Mouse (Mus musculus) spleen, postnatal 4 days (tissue): ENCODE measurements around the gene Scamp3.

Experiments
- DNase-seq, 2 experiments: peaks; one replicate each; pipeline ENCODE4 v3.0.0; 2022; ENCODE audit warnings: low spot score in 2 of 2

Gene Scamp3

DNA sequence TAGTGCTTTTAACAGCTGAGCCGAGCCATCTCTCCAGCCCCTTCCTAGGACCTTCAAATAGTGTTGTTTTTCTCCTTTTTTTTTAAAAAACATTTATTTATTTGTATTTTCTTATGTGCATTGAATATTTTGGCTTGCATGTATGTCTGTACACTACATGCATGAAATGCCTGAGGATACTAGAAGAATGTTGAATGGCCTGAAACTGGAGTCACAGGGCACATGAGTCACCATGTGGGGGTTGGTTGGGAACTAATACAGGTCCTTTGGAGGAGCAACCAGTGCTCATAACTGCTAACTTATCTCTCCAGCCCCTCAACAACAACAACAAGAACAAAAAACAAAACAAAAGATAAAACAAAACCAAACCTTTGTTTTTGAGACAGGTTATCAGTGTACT, 14.2 kb upstream of the Scamp3 start:
- DNase-seq = no peak

DNA sequence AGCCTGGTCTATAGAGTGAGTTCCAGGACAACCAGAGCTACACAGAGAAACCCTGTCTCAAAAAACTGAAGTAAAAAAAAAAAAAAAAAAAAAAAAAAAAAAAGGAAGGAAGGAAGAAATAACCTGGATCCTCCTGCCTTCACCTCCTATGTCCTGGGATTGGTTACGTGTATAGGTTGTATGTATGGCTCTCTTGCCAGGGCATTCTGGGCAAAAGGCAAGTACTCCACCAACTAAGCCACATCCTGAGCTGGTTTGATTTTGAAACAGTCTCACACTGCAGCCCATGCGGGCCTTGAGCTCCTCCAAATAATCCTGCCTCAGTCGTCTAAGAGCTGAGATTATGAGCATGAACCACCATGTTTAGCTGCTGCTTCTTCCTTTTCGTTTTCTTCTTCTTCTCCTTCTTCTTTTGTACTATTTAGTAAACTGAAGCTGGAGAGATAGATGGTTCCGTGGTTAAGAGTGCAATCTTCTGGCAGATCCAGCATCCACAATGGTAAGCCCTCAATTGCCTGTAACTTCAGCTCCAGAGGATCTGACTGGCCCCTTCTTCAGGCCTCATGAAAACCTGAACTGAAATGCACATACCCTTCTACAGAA, 13.5 kb upstream of the Scamp3 start:
- no peak for DNase-seq

GRCm38 (mm10) chr3:89164506-89165267, 12.6 kb upstream of the Scamp3 start, which contains the start of gene Clk2:
Gene Clk2 (plus strand): TSS chr3:89164795.
- DNase-seq = peak; percentile 95 to 96

DNA sequence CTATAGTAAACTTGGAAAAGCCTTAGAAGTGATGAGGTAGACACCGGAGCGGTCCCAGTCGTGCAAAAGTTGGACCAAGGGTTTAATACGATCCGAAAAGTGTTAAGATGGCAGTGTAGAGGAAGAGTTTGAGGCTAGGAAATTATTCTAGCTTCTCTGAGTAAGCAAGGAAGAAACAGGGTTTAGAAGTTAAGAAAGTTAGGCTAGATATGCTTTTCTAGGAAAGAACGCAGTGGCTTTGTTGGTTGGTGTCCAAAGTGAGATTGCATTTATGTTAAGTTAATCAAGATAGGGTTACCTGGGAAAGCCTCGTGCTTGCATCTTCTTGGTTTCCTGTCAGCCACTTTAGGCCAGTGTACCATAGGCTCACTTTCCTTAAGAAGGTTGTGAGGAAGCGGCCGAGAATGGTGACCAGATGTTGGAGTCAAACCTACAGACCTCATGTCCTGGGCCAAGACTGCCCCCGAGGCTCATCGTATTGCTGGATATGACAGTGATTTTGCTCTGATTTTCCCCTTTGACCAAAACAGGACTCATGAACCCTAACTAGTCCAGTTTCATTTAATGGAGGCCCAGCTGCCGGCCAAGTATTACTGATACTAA, 11.9 kb upstream of the Scamp3 start:
- no peak for DNase-seq

DNA sequence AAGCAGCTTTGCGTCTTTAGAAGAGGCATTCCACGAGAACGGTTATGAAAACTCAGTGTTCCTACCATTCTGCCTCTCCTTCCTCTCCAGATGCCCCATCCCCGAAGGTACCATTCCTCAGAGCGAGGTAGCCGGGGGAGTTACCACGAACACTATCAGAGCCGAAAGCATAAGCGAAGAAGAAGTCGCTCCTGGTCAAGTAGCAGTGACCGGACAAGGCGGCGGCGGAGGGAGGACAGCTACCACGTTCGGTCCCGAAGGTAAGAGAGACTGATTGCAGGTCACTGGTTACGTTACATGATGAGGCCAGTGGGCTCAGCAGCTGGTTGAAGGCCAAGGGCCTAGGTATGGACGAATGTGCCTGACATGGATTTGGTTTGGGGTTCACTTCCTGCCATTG, 10.3 kb upstream of the Scamp3 start:
- no peak for DNase-seq

DNA sequence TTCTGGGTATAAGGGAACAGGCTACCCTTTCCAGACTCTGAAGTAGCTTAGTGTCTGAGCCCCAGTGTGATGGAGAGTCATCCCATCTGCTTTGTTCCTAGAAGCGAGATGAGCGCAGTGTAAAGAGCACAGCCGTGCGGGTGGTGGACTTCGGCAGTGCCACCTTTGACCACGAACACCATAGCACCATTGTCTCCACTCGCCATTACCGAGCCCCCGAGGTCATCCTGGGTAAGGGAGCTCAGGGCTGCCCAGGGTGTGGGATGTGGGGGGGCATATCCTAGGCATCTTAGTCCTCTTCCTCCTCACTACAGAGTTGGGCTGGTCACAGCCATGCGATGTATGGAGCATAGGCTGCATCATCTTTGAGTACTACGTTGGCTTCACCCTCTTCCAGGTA, 2.4 kb upstream of the Scamp3 start:
- DNase-seq = peak in 1 of 2 experiments; percentile 57

DNA sequence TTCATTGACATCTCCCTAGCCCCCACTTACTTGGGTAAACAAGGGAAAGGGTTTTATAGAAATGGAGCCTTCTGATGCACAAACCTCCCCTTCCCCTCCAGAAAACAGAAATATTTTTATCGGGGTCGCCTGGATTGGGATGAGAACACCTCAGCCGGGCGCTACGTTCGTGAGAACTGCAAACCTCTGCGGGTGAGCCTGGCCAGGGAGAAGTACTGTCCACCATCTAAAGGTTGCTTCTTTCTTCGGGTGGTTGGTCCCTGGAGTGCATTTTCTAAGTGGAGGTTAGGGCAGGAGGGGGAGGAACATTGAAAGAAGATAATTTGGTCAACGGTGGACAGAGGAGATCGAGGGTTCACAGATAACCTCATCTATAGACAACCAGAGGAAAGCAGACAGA, 1.7 kb upstream of the Scamp3 start:
- DNase-seq = peak in 1 of 2 experiments; percentile 57

DNA sequence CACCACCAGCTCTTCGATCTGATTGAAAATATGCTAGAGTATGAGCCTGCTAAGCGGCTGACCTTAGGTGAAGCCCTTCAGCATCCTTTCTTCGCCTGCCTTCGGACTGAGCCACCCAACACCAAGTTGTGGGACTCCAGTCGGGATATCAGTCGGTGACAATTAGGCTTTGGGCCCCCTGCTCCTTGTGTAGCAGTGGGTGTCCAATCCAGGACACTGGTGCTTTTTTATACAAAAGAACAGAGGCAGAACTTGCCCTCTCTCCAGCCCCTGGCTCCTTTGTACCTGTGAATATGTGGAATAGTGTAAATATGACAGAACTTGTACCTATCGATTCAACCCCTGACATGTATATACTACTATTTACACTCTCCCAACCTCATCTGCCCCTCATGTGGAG, 852 bp upstream of the Scamp3 start:
- DNase-seq = no peak

- DNase-seq = no peak
Observed at GRCm38 (mm10) chr3:89178107-89178385, 773 bp downstream of the Scamp3 start.

- DNase-seq = no peak
Observed at GRCm38 (mm10) chr3:89179056-89179455, 1.8 kb downstream of the Scamp3 start.

DNA sequence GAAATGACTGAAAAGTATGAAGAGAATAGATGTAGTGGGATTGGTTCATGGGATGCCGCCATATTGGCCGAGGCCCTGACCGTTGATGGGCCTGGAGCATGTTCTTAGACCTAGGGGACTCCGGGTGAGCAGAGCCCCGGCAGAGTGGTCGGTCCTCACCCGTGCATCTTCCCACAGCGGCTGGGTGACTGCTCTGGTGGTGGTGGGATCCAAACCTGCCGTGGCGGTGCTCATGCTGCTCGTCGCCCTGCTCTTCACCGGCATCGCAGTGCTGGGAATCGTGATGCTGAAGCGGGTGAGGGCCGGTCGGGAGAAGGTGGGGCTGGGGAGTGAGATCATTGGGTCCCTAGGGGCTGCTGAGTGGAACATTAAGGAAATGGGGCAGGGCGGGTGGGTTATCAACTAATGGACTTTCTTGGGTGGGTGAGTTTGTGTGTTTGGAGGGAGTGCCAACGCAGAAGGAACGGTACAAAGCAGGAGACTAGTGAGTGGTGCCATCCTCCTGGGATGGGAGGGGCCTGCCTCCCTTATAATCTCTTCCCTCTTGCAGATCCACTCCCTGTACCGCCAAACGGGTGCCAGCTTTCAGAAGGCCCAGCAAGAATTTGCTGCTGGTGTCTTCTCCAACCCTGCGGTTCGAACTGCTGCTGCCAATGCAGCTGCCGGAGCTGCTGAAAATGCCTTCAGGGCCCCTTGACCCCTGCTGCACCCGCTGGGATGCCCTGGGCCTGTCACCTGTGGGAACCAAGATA, 4.7 kb downstream of the Scamp3 start:
- DNase-seq = peak in 1 of 2 experiments; percentile 62

GRCm38 (mm10) chr3:89182531-89183057, 5.3 kb downstream of the Scamp3 start:
- DNase-seq = no peak

GRCm38 (mm10) chr3:89183058-89183958, 6.0 kb downstream of the Scamp3 start, which contains the start of gene Fam189b:
Gene Fam189b (plus strand): TSS chr3:89183143.
- DNase-seq = peak; percentile 67 to 75

DNA sequence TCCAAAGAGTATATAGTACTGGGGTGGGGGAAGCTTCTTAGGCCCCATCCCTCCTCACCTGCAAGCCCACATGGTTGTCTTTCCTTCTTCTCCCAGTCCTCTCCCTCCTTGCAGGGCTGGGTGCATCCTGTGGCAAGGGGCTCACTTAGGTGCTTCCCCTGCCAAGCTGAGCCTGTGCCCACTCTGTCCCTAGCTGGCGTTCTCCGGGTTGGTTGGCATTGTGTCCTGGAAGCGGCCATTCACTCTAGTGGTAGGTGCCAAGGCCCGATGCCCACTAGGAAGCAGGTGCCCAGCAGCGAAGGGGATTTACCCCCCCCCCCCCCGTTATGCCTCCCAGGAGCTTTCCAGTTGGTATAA, 6.7 kb downstream of the Scamp3 start:
- no peak for DNase-seq

DNA sequence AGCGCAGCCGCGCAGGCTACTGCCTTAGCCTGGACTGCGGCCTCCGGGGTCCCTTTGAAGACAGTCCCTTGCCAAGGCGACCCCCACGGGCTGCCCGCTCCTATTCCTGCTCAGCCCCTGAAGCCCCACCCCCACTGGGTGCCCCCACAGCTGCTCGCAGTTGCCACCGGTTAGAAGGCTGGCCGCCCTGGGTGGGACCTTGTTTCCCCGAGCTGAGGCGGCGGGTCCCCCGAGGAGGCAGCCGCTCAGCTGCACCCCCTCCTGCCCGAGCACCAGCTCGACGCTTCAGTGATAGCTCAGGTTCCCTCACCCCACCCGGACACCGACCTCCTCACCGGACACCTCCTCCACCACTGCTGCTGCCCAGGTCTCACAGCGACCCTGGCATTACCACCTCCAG, 9.9 kb downstream of the Scamp3 start:
- peak in 1 of 2 experiments; percentile 74 for DNase-seq

DNA sequence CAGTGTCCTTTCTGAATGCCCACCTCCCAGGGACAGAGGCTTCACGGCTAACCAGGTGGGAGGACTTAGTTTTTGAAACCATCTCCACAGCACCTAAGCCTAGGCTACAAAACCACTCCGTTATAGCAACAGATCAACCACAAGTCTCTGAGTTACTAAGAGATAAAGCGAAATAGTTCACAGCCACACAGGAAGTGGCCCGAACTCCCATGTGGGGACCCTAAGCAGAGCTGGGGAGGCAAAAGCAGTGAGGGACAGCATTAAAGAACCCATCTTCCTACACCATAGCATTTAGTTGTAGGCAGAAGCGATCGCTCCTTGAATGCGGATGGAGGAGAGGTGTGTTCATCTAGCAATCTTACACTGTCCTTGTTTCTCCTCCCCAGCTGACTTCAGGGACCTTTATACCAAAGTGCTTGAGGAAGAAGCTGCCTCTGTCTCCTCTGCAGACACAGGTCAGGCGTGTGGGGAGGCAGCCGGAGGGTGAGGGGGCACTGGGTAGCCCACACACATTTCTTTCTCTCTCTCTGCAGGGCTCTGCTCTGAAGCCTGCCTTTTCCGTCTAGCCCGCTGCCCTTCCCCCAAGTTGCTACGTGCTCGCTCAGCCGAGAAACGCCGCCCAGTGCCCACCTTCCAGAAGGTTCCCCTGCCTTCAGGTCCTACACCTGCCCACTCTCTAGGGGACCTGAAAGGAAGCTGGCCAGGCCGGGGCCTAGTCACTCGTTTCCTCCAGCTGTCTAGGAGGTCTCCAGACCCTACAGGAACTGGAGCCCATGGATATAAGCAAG, 10.6 kb downstream of the Scamp3 start:
- DNase-seq = no peak

DNA sequence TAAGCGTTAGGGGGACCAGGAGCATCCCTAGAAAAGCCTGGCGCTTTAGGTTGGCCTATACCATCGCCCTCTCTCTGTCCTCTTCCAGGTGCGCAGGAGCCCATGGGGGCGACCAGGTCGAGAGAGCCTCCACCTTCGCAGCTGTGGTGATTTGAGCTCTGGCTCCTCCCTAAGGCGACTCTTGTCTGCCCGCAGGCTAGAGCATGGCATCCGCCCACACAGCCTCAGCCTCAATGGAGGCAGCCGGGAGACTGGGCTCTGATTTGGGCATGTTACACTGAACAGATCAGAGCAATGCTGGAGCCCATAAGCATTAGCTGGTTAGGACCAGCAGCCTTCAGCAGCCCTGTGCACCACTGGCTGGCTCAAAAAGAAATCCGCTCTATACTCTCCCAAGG, 11.2 kb downstream of the Scamp3 start:
- DNase-seq = no peak

DNA sequence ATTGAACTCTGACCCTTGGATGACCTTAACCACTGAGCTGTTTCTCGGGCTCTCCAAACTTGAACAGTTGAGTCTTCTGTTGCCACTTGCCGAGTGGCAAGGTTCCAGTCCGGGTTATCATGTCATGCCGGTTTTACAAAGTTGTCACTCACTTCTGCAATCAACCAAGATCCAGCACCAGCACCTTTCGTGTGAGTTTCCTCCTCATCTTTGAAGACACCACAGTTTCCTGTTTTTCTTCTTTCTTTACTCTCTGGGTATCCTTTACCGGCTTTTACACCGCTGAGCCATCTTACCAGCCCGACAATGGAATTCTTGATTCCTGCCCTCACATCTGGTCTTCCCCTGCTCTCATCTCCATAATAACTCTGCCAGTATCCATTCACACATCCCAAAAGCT, 13.2 kb downstream of the Scamp3 start:
- no peak for DNase-seq

DNA sequence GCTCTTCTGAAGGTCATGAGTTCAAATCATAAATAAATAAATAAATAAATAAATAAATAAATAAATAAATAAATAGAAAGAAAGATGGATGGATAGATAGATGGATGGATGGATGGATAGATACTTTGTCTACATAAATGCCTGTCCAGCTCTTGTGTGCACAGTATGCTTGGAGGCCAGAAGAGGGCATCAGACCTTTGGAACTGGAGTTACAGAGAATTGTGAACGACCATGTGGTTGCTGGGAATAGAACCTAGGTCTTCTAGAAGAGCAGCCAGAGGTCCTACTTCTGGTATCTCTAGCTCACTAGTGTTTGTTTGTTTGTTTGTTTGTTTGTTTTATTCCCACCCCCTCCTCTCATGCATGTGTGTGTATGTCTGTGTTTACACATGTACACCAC, 16.1 kb downstream of the Scamp3 start:
- no peak for DNase-seq

DNA sequence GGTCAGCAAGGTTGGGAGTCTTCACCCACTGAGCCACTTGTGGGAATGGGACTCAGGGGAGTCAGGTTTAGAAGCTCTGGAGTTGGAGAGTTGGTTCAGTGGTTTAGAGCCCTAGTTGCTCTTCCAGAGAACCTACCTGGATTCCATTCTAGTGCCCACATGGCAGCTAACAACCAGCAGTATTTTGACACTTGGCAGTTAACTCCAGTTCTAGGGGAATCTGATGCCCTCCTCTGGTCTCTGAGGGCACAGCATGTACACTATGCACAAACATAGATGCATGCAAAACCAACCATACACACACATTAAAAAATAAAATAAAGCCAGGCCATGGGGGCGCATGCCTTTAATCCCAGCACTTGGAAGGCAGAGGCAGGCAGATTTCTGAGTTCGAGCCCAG, 16.6 kb downstream of the Scamp3 start:
- DNase-seq = no peak
